Mouse (Mus musculus) urinary bladder, postnatal 25 days (tissue): Measurements from ENCODE around the gene Bnc2.
A peak's percentile ranks its signal among the peaks of the same experiment; 100 is the strongest.

Experiments used
- DNase-seq: peaks from one replicate; pipeline ENCODE4 v3.0.0; 2022; ENCODE audit warnings: low spot score

Gene Bnc2

DNA sequence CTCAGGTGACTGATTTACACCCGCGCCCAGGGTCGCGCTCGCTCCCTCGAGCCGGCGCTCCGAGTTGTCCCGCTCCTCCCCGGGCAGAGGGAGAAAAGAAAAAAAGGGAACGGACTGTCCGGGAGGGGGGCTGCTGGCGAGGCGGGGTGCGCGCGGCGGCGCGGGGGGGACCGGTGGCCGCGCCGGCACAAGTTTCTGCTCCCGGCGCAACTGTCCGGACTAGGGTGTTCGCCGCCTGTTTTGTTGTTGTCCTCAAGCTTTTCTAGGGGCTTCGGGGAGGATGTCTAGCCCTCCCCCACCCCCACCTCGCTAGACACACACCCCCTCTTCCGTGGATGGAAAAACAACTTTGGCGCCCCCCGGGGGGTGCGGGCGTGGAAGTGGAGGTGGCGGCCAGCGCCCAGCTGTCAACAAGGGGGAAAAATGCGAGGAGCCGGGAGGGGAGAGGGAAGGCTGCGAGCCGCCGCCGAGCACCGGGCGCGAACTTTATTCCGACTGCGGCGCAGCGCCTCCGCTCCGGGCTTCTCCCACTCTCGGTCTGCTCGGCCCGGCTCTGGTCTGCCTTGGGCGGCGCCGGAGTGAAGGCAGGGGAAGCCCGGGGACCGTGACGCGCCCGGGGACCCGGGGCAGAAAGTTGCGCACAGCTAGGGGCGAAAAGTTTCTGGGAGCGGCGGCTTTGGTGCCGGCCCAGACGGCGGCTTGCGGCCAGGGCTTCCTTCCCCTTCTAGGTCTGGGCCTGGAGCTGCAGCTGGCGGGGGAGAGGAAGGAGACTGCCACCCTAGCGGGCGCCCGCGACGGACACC is at the start of gene Bnc2:
TSS of gene Bnc2 (minus strand) at position 105 of the 803 bp plus-strand sequence.
- DNase-seq = peak; percentile 33

DNA sequence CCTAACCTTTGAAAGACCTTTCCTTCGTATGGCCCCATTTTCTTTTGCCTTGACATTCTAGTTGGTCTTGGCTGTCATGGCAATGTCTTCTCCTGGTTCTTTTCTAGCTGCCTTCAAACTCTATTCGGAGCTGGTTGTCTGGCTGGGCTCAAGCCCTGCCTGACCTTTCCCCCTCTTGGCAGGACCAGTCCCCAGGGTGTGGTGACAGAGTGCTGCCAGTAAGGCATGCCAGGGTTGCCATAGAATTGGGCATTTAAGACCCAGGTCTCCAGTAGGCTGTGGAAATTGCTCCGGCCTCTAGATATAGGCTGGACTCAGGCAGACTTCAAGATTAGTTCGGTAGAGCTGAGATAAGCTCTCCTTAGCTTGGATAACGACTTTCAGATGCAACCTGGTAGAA is 32.9 kb upstream of the Bnc2 start:
- no peak for DNase-seq

DNA sequence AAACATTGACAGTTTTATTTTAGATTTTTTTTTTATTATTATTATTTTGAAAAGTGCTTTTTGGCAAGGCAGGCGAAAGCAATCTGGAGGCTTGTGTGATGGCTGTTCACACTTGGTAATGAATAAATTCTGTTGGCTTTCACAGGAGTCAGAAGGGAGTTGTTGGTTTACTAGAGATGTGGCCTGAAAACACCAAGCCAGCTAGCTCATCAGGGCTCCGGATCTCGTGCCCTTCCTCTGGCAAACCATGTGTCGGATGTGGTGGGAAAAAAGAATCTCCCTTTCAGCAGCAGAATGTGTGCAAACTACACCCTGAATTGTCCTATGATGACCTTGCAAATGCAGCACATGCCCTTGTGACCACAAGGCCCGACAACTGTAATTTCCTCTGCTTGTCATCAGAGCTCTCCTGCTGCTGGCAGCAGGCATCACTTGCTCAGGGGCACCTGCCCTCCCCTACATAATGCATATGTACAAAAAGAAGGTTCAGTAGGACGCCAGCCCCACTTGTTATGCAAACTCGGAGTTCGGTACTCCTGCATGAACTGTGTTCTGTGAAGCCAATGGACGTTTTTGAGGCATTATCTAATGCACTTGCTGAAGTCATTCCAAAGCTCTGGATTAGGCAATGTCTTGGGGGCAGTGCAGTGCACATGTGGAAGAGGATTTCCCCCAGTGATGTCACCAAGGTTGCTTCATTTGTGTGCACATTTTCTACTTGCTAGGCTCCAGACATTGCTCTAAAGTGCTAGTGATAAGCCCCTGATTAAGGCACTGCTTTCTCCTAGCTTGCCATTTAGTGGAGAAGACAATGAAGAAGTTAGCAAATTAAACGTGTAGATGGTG is 10.7 kb upstream of the Bnc2 start:
- DNase-seq = no peak

DNA sequence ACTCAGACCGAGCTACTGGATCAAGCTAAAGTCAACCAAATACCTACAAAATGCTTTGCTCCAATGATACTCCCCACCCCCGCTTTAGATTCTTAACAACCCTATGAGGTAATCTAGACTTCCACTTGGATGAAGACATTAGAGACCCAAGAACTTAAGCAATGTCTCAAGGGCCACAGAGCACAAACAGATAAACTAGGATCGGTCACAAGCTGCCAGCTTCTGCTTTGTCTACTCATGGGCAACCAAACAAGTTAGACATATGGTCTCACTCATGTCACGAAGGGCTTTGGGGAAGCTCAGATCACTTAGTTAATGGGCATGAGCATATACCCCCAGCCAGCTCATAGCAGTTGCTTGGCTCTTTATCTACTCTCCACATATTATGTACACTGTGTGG is 9.9 kb upstream of the Bnc2 start:
- DNase-seq = no peak

DNA sequence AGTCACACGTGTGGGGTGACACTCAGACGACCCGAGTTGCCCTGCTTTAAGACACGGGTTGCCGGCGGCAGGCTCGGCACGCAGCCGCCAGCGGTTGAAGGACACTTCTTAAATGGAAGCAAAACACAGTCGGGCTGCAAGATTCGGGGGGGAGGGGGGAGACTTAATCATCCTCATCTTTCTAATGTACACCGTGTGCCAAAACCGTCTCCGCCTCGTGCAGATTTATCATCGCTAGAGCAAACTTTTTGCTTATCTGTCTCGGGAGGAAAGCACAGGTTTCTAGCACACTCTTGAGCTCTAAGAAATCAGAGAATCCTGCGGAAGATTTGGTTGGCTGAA is 870 bp upstream of the Bnc2 start:
- no peak for DNase-seq

DNA sequence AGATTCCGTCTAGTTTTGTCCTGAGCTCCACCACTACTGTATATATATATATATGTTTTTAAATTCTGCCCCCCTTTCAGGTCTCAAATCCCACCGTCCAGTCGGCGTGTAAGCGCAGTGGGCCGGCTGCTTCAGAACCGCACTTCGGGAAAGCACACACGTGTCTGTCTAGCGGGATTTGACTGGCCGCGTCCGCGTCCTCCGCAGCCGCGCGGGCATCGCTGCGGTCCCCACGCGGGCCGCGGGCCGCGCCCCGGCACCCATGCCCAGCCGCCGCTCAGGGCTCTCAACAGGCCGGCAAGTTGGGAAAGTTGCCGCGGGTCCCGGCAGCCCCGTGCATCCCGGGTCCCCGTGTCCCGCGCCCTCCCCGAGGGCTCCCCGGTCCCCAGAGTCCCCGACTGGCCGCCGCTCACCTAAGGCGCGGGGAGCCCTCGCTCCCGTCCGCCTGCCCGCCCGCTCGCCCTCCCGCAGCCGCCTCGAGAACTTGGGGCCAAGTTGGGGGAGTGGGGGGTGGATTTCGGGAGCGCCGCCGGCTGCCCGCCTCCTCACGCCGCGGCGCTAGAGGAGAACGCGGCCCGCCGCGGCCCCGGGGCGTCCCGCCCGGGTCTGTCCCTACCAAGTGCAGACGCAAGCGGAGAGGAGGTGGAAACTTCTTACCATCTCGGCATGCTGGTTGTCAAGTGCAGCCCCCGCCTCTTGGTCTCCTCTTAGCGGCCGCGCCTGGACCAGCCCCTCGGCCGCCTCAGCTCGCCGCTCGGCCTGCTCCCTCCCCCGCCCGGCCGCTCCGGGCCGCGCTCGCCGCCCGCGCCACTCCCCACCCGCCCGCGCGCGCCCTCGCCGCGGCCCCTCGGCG is 531 bp downstream of the Bnc2 start:
- peak; percentile 48 for DNase-seq

- no peak for DNase-seq
These were observed 1.3 kb downstream of the Bnc2 start for GRCm38 (mm10) chr4:84673681-84674307.

DNA sequence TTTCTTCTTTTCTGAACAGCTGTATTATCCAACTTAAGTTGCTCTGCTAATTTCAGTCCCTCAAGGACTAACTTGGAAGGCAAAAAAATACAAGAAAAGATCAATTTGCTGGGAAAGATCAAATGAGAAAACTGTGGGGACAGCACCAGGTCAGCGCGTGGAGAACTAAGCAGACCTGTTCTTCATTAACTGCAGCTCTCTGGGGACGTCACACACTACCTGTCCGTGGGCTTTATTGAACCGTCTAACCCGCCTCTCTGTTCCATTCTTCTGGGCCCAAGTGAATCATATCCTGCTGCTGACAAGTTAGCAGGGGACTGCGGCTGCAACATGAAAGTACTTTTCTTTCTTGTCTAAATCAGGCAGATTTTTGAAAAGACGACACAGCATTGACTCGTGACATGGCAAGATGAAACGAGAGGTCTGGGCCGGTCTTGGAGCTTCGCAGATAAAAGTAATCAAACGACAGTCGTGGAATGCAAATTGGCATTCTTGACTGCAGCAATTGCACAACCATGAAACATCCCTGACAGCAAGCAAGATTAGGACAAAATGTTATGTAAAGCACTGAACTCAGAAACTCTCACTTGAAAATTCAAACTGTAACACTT is 2.8 kb downstream of the Bnc2 start:
- DNase-seq = peak; percentile 4

- no peak for DNase-seq
These were observed 4.1 kb downstream of the Bnc2 start for GRCm38 (mm10) chr4:84670996-84671395.

DNA sequence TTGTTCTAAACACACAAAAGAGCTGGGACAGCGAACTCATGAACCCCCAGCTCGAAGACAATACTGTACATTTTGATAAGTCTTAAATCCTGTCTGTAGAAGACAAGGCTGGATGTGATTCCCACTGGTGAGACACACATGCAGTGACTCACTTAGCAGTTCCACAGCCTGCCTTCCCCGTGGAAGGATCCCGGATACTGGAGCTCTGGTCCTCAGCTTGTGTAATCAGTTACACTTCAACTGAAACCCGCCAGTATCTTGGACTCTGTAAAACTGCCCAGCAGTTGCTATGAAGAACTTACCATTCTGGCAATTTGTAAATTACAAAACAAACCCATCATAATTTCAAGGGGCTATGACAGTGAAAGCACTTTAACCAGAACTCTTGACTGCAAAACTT is 5.4 kb downstream of the Bnc2 start:
- no peak for DNase-seq

DNA sequence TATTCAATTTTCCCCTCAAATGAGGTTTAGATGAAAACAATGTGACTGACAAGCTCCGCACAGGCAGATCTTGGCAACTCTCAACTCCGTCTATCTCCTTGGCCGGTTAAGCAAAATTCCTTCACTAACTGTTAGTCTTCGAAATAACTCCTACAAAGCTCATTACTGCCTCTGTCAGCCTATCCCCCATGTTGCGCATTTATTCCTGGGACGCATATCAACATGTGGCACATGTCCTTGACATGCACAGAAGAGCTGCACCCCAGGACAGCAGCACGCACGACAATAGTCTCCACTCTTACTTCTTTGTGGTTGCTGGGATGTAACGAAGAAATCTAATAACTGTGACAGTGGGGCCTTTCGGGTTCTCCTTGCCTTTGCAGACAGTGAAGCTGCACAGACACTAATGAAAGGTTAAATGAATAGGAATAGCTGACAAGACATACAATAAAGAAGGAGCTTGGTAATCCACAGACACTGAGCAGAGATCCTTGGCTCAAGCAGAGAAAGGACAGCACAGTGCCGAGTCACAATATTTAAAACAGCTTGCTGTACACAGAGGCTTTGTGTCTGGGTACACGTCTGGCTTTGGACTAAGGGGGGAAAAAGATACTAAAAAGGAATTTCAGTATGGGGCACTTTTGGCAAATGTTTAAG is 6.0 kb downstream of the Bnc2 start:
- DNase-seq = no peak

GRCm38 (mm10) chr4:84668226-84668625 is 6.8 kb downstream of the Bnc2 start:
- no peak for DNase-seq

GRCm38 (mm10) chr4:84662228-84663065 is 12.6 kb downstream of the Bnc2 start:
- DNase-seq = no peak

GRCm38 (mm10) chr4:84661341-84661740 is 13.7 kb downstream of the Bnc2 start:
- no peak for DNase-seq

- no peak for DNase-seq
These were observed 23.3 kb downstream of the Bnc2 start for GRCm38 (mm10) chr4:84651786-84652185.

DNA sequence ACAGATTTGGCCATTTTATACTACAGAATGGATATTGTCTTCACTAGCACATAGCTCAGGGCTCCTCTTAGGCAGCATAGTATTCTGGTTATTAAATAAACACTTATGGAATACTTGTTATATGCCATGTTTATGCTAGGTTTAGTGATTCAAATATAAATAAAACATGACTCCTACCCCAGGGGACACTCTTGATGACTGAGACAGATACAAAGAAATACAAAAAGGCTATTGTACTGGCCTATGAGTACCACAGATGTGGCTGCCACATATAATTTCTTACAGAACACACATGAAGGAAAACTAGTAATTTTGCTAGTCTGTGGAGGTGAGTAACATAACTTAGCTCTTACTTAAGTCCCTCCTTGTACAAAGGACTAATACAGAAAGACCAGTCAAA is 28.5 kb downstream of the Bnc2 start:
- no peak for DNase-seq

GRCm38 (mm10) chr4:84639166-84639565 is 35.9 kb downstream of the Bnc2 start:
- DNase-seq = no peak

DNA sequence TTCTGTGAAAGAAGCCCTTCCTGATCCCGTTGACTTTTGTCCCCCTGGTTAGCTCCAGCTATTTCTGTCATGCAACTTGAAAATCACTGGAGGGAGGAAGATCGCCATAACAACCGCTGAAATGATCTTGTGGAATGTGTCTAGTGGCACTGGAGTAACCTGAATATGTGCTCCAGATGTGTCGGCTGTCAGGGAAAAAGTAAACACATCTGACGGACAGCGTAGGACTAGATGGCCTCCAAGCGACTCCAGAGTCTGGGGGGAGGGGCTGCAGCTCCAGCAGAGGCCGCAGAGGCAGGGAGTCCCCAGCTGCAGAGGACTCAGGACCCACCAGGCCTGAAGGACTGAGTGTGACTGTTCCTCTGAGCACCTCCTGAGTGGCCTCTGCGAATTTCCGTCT is 37.4 kb downstream of the Bnc2 start:
- no peak for DNase-seq

- no peak for DNase-seq
These were observed 40.3 kb downstream of the Bnc2 start for GRCm38 (mm10) chr4:84634751-84635150.

DNA sequence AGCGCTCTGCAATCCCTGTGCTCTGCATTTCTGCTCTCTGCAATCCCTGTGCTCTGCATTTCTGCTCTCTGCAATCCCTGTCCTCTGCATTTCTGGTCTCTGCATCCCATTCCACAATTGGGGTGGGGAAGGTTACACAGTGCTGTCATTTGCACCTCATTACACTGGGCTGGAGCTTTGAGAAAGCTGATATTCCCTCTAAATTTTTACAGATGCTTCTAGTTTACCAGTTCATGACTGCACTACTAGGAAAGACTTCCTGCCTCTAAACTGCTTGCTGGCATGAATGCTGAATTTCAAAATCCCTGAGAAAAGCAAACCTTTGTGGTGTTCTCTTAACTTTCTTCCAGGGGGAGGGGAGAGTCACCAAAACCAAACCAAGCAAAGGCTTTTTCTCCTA is 41.1 kb downstream of the Bnc2 start:
- DNase-seq = no peak
